Mouse (Mus musculus) embryo, embryonic 10 days (tissue): ENCODE measurements around the gene Tomm70a.

ENCODE experiments used
- DNase-seq: peaks from one replicate; pipeline ENCODE4 v3.0.0-alpha.2; 2015; ENCODE audit warnings: low spot score

Tomm70a gene

DNA sequence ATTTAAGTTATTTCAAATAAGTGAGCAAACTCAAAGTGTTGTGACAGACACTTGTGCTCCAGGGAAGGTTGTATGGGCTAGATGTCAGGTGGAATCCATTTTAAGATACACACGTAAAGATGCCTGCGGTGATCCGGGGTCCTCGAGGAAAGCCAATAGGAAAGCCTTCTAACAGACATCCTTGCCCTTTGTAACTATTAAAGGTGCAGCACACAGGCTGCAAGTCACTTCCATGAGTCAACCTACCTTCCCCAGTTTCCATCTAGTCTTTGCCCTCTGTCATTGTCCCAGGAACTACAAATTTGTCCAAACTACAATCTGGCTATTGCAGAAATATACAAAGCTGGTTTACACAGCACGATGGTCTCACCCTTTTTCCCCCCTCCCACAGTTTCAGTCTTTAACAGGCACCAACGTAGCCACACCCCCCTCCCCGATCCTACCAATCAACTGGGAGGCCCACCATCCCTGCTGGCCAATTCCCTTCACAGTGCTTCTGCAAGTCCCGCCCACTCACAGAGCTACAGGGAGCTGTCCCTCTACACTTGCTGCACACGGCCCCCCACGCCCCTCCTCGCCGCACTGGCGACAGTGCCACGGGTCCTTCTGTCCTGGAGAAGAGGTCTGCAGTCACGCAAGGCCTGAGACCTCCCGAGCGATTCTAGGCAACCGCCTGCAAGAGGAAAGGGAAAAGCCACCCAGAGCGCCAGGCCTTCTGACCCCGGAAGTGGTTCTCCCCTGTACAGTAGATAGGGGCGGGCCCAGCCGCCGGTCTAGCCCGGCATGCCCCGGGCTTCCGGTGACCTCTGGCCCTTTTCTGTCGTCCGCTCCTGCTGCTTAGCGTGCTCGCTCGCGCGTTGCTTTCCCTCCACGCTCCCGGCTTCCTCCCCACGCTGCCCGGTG is at the start of gene Tomm70a:
Gene Tomm70a, plus strand, starts transcription at position 791 of the 903 bp plus-strand sequence.
- DNase-seq: peak; percentile 97

DNA sequence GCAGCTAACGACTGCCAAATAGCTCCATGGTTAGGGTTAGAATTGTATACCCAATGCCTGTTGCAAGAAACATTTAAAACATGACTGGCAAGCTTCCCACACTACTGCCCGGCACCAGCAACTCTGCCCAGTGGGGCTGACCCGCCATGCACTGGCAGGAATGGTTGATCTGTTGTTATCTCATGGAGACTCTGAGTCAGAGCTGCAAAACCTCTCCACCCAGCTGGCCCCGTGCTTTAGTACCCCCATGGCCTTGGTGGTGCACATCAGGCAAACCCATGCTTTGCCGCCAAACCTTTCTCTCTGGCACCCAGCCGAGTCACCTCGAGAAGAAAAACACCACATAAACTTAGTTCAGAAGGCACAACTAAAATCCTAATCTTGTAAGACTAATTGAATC is 45.5 kb upstream of the Tomm70a start:
- no peak for DNase-seq

DNA sequence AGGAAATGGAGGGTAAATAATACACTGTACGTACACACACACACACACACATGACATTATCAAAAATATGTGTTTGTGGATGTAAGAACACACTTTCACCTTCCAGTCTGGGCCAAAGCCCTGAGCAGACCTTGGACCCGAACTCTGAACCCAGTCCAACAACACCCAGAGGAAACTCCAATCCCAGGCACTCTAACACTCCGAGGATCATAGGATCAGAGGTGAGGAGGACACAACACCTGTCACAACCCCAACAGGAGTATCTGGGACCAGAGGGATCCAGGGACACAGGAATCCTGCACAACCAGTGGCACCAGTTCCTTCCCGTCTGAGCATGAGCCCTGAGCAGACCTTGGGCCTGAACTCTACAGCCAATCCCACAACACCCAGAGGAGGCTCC is 41.9 kb upstream of the Tomm70a start:
- no peak for DNase-seq

DNA sequence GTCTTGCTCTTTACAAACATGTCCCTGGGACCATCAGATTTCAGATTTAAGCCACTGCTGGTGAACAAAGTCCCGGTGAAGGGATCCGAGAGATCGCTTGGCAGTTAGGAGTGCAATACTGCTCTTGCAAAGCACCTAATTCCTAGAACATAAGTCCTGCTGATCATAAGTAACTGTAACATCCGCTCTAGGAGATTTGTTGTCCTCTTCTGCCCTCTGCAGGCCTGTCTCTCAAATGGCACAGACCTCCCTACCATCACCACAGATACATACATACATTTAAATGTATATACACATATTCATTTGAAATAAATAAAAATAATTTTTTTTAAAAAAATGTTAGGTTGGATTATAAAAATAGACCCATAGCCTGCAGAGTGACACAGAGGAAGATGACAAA is 29.0 kb upstream of the Tomm70a start:
- DNase-seq: peak; percentile 67

DNA sequence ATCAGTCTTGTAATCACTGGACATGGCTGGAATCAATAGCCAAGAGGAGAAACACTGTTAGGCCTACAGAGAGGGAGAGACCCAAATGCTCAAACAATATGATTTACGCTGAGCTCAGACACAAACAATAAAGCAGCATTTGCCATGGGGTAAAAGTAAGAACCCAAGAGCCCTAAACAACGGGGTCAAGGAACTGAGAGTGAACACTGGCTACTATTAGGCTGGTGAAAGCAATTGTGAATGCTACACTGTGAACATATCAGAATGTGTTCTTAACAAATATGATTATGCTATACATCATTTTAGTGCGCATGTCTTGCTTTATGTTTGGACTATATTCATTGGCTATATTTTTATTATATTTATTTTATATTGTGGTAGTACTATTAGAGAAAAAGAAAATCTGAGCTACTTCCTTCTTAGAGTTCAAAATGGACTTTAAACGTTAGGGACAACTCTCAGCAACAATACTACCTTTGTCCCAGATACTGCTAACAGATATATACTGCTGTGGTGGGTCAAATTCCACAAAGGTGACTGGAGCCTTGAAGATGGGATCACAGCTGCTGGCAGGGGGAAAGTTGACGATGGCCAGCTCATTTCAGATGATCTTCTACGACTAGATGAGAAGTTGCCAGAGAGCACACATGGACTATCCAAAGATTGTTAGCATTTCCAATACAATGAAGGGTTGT is 28.4 kb upstream of the Tomm70a start:
- no peak for DNase-seq

DNA sequence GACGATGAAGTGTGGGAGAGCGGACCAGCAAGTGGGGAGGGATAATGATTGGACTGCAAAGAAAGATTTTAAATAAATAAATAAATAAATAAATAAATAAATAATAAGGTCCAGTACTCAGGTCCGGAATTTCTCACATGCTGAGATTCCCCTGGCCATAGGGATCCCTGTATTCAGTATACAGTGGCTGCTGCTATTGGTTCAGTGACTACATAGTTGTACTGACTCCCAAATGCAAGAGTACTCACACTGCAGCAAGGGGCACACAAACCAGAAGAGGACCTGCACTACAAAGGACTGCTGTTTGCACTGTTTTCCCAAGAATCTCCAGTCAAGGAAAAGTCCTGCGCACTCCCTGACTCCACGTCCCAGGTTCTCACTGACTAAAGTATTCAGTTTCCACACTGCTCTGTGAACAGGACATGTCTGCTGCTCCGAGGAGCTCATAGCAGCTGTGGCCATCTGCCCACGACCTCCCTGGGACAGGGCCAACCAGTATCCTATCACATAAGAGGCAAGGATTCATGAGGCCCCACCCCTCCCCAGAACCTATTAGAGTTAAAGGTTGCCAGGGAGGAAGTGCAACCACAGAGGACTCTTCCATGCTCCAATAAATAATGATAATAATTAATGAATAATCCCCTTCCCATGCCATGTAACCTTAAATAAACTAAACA is 22.9 kb upstream of the Tomm70a start:
- DNase-seq: no peak

DNA sequence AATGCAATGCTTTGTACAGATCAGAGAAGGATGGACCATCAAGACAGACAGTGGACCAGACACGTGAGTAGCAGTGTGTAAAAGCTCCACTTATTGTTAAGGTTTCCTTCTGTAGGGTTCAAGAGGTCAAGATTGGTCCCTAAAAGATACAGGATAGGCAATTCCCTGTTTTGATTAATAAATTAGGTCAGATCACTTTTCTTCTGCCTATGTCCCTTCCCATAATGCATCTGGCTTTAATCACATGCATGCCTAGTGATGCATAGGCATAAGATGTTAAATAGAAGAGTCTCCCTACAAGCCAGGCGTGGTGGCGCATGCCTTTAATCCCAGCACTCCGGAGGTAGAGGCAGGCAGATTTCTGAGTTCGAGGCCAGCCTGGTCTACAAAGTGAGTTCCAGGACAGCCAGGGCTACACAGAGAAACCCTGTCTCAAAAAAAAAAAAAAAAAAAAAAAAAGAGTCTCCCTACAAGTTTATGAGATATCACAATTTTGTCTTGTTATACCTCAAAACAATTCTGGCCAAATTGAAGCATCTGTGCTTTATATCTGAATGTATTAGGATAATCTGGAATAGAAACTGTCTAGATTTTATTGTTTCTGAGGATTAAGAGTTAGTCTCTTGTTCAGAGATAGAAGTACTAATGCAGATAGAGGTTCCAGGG is 21.8 kb upstream of the Tomm70a start:
- no peak for DNase-seq

DNA sequence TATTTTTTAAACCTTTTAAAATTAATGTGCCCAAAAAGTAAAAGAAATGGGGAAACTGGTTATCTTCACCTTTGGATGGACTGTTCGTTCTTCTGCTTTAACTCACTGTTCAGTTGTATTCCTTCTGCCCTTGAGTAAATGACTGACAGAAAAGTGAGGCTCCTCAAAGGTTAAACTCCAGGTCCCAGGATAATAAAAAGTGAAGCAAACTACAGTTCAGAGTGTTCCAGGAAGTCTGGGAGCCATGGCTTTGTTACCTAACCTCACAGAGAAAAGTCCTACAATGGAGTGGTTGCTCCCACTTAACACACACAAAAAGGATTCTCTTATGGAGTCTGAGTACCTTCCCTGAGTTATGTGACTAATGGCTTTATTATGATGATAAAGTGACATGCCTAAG is 20.3 kb upstream of the Tomm70a start:
- no peak for DNase-seq

DNA sequence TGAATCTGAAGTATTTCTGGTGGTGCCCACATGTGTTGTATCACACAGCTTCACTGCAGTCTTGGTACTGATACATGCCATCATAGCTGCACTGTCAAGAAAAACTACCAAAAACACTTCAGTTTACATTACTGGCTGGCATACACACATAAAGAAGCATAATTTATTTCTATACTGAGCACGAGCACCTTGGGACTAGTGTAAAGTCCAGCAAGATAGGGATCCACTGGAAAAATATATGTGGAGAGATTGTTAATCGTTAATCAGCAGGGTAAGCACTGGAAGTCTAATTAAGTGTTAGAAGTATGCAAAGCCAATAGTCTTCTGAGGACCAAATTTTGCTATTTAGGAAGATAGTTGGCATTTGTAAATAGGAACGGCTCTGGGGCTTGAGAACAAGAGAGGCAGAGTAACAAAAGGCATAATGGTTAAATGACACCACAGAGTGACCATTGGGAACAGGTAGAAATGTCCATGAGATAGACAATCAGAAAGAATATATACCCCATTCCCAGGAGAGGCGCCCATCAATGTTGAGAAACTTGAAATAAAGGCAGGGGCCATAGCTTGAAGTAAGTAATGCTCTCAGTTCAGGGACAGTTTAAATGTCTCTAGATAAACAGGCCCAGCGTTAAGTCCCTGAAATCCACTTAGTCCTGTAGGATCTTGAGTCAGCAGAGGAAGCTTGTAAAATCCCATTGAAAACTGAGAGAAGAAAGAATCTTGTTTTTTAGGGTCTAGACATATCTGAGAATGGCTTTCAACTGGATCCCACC is 15.1 kb upstream of the Tomm70a start:
- DNase-seq: no peak

DNA sequence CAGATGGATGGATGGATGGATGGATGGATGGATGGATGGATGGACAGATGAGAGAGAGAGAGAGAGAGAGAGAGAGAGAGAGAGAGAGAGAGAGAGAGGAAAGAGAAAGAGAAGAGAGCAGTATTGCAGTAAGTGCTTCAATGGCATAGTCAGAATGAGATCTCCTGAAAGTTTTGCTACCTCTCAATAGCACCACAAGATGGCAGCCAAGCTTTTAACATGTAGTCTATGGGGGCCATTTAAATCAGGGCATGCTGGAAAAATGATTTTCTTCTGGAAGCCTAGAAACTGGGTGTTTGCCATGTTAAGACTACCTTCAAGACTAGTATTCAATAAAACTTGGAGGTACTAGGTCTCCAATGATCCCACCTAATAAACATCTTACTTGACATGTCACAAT is 5.4 kb upstream of the Tomm70a start:
- DNase-seq: peak; percentile 38

DNA sequence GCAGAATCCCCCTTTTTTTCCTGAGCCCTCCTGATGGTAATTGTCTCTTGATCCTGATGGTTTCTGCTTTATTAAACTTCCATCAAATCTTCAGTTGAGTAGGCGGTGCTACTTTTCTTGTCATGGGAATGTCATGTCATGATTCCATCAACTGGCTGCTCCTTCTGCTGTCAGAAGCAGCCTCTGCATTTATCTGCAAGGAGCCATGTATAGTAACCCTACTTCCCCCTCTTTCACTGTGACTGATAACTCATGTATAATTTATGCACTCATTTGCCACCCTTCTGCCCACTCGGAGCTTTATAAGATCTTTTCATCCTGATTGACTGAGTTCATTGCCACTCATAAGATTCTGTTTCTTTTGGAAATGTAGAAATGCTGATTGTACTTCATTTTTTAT is 3.9 kb upstream of the Tomm70a start:
- no peak for DNase-seq

DNA sequence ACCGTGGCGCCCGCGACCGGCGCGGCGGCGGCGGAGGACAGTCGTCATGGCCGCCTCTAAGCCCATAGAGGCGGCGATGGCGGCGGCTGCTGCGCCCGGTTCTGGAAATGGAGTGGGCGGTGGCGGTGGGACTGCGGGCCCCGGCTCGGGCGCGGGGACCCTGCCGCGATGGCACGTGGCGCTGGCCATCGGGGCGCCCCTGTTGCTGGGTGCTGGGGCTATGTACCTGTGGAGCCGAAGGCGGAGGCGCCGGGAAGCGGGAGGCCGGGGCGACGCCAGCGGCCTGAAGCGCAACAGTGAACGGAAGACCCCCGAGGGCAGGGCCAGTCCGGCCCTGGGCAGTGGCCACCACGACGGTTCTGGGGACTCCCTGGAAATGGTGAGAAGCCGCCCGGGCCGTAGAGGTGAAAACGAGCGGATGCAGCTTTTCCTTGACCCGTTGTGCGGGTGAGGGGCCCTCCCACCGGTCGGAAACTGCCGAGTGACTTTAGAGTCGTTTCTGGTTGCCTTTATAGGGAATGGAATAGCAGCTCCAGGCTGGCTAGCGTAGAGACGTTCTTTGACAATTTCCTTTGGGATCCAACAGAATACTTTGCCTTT is 413 bp downstream of the Tomm70a start:
- DNase-seq: peak; percentile 23

DNA sequence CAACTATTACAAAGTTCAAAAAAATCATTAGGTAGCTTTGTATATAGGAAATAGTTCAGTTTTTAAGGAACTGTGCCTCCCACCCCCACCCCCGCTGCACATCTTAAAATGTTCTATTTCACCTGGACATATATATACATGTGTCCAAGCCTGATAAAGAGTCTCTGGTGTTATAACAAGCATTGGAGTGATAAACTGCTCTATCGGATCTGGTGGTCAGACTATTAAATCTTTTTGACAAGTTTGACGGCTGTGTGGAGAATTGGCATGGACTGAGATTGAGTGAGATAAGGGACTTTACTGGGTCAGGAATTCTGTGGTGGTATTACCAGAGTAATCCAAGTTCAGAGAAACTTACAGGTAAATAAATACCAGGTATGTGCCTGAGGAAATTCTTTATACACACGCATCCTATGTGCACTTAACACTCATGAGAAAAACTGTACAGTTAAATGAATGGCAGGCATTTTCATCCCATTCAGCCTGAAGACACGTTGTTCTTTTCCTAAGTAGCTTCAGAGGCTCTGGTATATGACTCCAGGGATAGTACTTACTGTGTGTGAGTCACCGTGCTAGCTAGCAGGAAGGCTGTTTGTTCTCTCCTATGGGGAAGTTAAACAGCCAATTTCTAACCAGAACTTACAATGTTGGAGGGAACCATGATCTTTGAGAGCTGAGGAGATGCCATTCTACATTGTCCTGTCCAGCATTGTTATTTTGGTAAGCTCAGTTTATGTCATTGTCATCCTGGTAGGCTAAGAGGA is 1.4 kb downstream of the Tomm70a start:
- DNase-seq: no peak

DNA sequence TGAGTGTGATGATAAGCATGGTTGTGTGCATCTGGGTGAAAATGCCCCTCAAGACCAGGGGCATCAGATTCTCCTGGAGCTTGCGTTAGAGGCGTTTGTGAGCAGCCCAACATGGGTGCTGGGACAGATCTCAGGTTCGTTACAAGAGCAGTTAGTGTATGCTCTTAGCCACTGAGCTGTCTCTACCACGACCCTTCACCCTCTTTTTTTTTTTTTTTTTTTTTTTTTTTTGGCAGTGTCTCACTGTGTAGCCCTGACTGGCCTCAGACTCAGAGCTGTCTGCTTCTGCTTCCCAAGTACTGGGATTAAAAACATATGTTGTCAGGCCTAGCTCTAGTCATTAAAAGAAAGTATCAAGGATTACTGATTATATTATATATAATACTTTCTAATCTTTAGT is 4.8 kb downstream of the Tomm70a start:
- no peak for DNase-seq

DNA sequence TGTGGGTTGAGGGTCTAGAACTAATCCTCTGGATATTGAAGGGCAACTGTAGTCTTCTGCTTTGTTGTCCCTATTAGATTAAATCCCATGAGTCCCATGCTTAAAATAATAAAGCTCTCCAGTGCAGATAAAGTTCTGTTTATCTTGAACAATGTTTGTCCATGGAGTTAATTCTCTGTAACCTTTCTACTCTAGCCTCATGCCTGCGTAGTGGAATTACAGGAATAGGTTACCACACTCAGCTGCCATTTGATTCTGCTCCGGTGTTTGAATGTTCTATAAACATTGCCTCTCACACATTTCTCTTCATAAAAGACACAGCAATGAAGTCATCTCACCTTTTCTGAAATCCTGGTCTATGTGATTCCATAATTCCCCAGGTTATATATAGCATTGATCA is 6.3 kb downstream of the Tomm70a start:
- DNase-seq: no peak

DNA sequence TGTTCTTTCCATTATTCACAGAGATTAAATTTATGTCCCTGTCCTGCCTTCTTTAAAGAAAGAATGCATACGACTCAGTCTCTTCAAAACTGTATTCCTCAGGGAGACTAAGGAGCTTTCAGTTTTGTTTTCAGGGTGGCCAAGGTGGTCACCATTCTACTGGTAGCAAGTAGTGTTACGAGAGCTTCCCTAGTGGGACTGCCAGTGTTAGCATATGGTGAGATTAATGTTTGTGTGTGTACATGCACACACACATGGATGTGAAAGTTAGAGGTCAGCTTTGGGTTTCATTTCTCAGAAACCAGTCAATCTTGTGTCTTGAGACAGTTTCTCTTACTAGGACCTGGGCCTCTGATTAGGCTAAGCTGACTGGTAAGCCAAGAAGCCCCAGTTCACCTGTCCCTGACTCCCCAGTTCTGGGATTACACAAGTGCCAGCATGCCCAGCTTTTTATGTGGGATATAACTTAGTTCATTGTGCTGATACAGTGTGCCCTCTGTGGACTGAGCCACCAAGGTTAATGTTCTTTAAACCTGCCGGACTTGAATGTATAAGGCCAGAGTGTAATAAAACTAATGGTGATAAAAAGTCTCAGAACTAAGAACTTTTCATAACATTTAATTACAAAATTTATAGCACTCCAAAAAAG is 9.4 kb downstream of the Tomm70a start:
- no peak for DNase-seq

DNA sequence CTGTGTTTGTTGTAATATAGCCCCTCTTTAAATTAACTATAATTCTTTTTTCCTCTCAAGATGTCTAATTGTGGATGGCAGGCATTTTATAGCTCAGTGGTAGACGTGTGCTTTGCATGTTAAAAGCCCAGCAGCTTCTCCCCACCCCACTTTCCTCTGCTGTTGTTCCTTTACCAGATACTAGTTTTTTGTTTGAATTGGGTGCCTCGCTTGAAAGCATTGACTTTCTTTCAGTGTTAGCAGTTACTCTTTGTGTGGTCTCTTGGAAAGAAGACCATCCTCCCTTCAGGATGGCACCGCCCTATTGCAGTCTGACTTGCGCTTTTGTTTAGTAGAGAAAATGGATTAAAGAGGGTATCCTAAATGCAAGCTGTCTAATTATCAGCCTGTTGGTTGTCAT is 10.0 kb downstream of the Tomm70a start:
- DNase-seq: peak; percentile 8

DNA sequence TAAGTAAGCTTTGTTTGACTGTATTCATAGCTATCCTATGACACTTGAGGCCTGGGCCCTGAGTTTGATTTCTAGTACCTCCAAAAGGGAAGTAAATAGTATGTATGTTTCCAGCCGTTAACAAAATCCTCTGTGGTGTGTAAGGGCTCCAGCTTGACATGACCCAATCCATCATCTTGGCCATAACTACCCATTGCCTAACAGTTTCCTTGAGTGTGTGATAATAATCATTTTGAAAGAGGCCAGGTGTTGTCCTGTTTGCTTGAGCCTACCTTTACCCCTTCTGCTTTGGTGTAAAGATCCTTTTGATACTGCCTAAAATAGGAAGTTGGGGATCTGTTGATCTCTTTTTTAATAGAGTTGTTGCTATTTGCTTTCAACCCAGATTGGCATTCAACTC is 10.8 kb downstream of the Tomm70a start:
- no peak for DNase-seq

DNA sequence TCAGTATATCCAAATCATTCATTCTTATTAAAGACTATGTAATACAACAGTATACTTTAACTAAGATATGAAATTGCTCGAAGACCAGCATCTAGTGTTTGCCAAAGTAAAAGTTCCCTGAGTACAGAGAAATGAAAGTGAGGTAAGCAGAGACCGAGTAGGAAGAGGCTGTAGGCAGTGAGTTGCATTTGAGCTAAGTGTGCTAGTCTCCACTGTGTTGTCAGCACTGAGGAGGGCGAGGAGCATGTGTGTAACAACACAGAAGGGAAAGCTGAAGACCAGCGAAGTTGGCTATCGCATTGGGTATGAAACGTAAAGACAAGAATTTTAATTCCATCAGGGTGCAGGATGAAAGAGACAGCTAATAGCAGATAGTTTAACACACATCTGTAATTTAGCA is 12.1 kb downstream of the Tomm70a start:
- DNase-seq: no peak

DNA sequence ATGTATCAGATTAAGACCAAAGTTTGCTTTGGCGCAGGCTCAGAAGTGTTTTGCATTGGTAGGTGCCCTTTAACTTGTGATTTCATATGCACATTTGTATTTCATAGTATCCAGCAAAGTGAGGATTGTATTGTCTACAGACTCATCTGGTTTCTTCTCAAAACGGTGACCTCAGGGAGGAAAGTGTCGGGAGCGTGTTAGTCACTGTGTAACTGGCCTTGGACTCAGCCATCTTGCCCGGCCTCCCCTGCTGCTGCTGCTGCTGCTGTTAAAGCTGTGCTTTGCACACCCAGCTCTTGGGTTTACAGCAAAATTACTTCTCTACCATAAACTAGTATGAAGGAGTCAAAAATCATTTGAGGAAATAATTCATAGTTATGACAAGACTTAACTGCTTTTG is 23.2 kb downstream of the Tomm70a start:
- DNase-seq: no peak
